Mouse (Mus musculus) neural tube, embryonic 15.5 days (tissue): Measurements from ENCODE around the gene Hist1h2ak. TPM values are rescaled to one million over a fixed set of nuclear protein-coding genes. Genes with fewer than 3 reads are reported as not detected.
A peak's percentile ranks its signal among the peaks of the same experiment; 100 is the strongest.
"Not testable (repeated sequence)": the region's sequence is repeated elsewhere in the genome, so short reads cannot be mapped to it uniquely, and the experiment has no call there.

Source experiments
- ATAC-seq: fragments of 200-750 bp; cut with Nextera tagmentation; 2 replicates; pipeline ENCODE4 v1.8.0; 2017; ENCODE audit warnings: mild to moderate bottlenecking, moderate TSS enrichment, moderate library complexity; ENCODE audit not compliant: low FRiP score
- H3K27ac ChIP-seq: fragments of 300-500 bp; sonication (generic); replicated peaks from 2 replicates; pipeline ENCODE4 v1.5.1; 2015; ENCODE audit warnings: mild to moderate bottlenecking, inconsistent platforms
- H3K27me3 ChIP-seq: fragments of 300-500 bp; sonication (generic); replicated peaks from 2 replicates; pipeline ENCODE4 v1.6.1; 2015; ENCODE audit warnings: inconsistent platforms
- H3K36me3 ChIP-seq: fragments of 300-500 bp; sonication (generic); 2 replicates; pipeline ENCODE4 v1.6.1; 2015; ENCODE audit warnings: inconsistent platforms
- H3K4me1 ChIP-seq: fragments of 300-500 bp; sonication (generic); 2 replicates; pipeline ENCODE4 v1.6.1; 2015; ENCODE audit warnings: inconsistent platforms
- H3K4me2 ChIP-seq: fragments of 300-500 bp; sonication (generic); 2 replicates; pipeline ENCODE4 v1.6.1; 2015; ENCODE audit warnings: inconsistent platforms, mild to moderate bottlenecking, moderate library complexity
- H3K4me3 ChIP-seq: fragments of 300-500 bp; sonication (generic); replicated peaks from 2 replicates; pipeline ENCODE4 v1.5.1; 2015; ENCODE audit warnings: mild to moderate bottlenecking, inconsistent platforms
- H3K9ac ChIP-seq: fragments of 300-500 bp; sonication (generic); replicated peaks from 2 replicates; pipeline ENCODE4 v1.6.1; 2015; ENCODE audit warnings: mild to moderate bottlenecking, inconsistent platforms
- H3K9me3 ChIP-seq: fragments of 300-500 bp; sonication (generic); replicated peaks from 2 replicates; pipeline ENCODE4 v1.6.1; 2016; ENCODE audit warnings: inconsistent platforms
- WGBS: fragments of 180-500 bp; shearing (Covaris S2); methylation state at CpG from one replicate; pipeline ENCODE4 v1.1.7; 2015; ENCODE audit warnings: mixed read lengths; 5-methylcytosine and 5-hydroxymethylcytosine counted together
- polyA plus RNA-seq: library from polyadenylated mRNA; unstranded; fragments of >200 nt; fragmentation: Nextera tagmentation; extraction: Ambion mirVana; gene quantifications from 2 replicates; pipeline ENCODE4 v1.2.1, GENCODE M21; 2015

The Hist1h2ak gene
- polyA plus RNA-seq, 1 experiment from 2014 or later: 5.6 TPM

DNA sequence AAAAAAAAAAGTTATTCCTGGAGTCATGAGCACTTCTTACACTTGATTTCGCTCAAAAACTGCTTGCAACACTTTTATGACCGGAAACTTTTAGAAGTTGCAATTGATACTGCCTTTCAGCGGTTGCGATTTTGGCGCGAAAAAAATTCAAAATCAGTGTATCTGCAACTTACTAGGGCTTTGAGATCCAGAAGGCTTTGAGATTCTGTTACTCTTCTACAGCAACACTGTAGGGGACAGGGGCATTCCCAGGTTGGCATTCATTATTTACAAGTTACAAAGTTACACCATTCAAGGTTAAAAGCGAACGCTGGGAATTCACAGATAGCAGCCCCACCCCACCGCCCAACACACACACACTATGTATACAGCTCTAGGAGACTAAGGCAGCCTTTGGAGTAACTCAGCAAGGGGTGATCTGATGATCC lies 30.1 kb upstream of the Hist1h2ak start:
- peaks cover 45% of the 10 kb centered on the region for H3K4me1 ChIP-seq
- peaks cover 6% of the 10 kb centered on the region; the same call in 1 of the 2 replicates for H3K27me3 ChIP-seq
- ATAC-seq: no peak
- no peaks in the 10 kb centered on the region for H3K9me3 ChIP-seq
- peak overlapping the region; percentile 41 for H3K4me3 ChIP-seq
- H3K4me2 ChIP-seq: peak overlapping the region; percentile 72
- H3K36me3 ChIP-seq: no peaks in the 10 kb centered on the region
- WGBS: 2% methylated on average over 9 of the region's 9 CpGs
- no peak overlapping the region; the same call in 1 of the 2 replicates for H3K9ac ChIP-seq
- H3K27ac ChIP-seq: peak overlapping the region; percentile 58; the same call in 1 of the 2 replicates

- peak; percentile 85 for ATAC-seq
- WGBS: under 1% methylated on average over 15 of the region's 20 CpGs
Observed at GRCm38 (mm10) chr13:21783255-21783617, 29.6 kb upstream of the Hist1h2ak start, which contains the start of gene Hist1h3i. Gene Hist1h3i, minus strand, starts transcription at chr13:21783370.

GRCm38 (mm10) chr13:21782361-21783254 lies 29.0 kb upstream of the Hist1h2ak start:
- not testable (repeated sequence) for H3K9me3 ChIP-seq, H3K27me3 ChIP-seq, H3K36me3 ChIP-seq, ATAC-seq
- H3K4me3 ChIP-seq: peak overlapping the region; percentile 41
- H3K4me1 ChIP-seq: peaks cover 39% of the 10 kb centered on the region
- peak overlapping the region; percentile 45; the same call in 1 of the 2 replicates for H3K9ac ChIP-seq
- peak overlapping the region; percentile 72 for H3K27ac ChIP-seq
- under 1% methylated on average over 15 of the region's 35 CpGs for WGBS
- H3K4me2 ChIP-seq: peak overlapping the region; percentile 72

More at GRCm38 (mm10) chr13:21783255-21783617, 29.6 kb upstream of the Hist1h2ak start, which contains the start of gene Hist1h3i:
- Histone ChIP-seq H3K4me2 (peak within 1 kb of the TSS; percentile 72), H3K27ac (peak within 1 kb of the TSS; percentile 72), H3K36me3 (no peaks in the 10 kb centered on the region), H3K4me3 (peak within 1 kb of the TSS; percentile 41), H3K4me1 (peaks cover 43% of the 10 kb centered on the region), H3K9ac (peak within 1 kb of the TSS; percentile 45; the same call in 1 of the 2 replicates), H3K9me3 (no peaks in the 10 kb centered on the region), H3K27me3 (peaks cover 6% of the 10 kb centered on the region; the same call in 1 of the 2 replicates)

- 96% methylated on average over 1 of the region's 1 CpGs for WGBS
- no peak for ATAC-seq
- H3K36me3 ChIP-seq: no peaks in the 10 kb centered on the region
Observed at GRCm38 (mm10) chr13:21781639-21782038, 28.0 kb upstream of the Hist1h2ak start.

GRCm38 (mm10) chr13:21781021-21781555 lies 27.5 kb upstream of the Hist1h2ak start:
- Histone ChIP-seq H3K27ac (no peak overlapping the region), H3K4me2 (peak overlapping the region; percentile 89), H3K4me1 (peaks cover 36% of the 10 kb centered on the region), H3K4me3 (no peak overlapping the region), H3K9me3 (no peaks in the 10 kb centered on the region), H3K27me3 (peaks cover 6% of the 10 kb centered on the region; the same call in 1 of the 2 replicates), H3K9ac (no peak overlapping the region; the same call in 1 of the 2 replicates), H3K36me3 (no peaks in the 10 kb centered on the region)
- 49% methylated on average over 6 of the region's 6 CpGs for WGBS
- no peak for ATAC-seq

More at GRCm38 (mm10) chr13:21781639-21782038, 28.0 kb upstream of the Hist1h2ak start:
- peaks cover 6% of the 10 kb centered on the region; the same call in 1 of the 2 replicates for H3K27me3 ChIP-seq
- H3K4me1 ChIP-seq: peaks cover 39% of the 10 kb centered on the region
- H3K4me2 ChIP-seq: no peak overlapping the region
- no peak overlapping the region for H3K9ac ChIP-seq
- no peaks in the 10 kb centered on the region for H3K9me3 ChIP-seq
- H3K4me3 ChIP-seq: no peak overlapping the region
- H3K27ac ChIP-seq: no peak overlapping the region

DNA sequence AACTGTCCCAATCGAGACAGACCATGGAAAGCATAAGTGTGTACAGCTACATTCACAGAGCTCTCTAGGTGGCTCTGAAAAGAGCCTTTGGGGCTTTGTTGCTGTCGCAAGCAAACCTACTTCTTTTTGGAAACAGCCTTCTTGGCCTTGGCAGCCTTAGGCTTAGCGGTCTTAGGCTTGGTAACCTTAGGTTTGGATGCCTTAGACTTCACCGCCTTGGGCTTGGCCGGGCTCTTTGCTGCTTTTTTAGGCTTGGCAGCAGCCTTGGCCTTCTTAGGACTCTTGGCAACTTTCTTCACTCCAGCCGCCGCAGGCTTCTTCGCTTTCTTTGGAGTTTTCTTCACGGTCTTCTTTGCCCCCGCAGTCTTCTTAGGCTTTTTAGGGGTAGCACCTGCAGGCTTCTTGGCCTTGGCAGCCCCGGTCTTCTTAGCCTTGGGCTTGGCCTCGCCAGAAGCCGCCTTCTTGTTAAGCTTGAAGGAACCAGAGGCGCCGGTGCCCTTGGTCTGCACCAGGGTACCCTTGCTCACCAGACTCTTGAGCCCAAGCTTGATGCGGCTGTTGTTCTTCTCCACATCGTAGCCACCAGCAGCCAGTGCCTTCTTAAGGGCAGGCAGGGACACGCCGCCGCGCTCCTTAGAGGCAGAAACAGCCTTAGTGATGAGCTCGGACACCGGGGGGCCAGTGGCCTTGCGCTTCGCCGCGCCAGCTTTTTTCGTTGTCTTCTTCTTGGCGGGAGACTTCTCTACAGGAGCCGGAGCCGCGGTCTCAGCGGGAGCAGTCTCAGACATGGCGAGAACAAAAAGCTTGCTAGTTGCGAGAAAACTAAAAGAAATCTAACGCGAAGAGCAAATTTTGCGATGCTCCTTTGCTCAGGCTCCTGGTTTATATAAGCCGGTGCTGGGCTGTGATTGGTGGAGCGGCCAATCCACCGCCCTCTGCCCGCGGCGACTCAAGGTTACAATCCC lies 26.4 kb upstream of the Hist1h2ak start, which contains the start of gene Hist1h1b:
TSS of gene Hist1h1b (minus strand) at position 859 of the 965 bp plus-strand sequence.
- H3K36me3 ChIP-seq: no peaks in the 10 kb centered on the region
- peaks cover 6% of the 10 kb centered on the region; the same call in 1 of the 2 replicates for H3K27me3 ChIP-seq
- H3K9ac ChIP-seq: peak within 1 kb of the TSS; percentile 50
- peaks cover 33% of the 10 kb centered on the region for H3K4me1 ChIP-seq
- H3K4me3 ChIP-seq: peak within 1 kb of the TSS; percentile 49
- peak within 1 kb of the TSS; percentile 60 for H3K27ac ChIP-seq
- WGBS: under 1% methylated on average over 44 of the region's 44 CpGs
- H3K4me2 ChIP-seq: peak within 1 kb of the TSS; percentile 89
- H3K9me3 ChIP-seq: no peaks in the 10 kb centered on the region
- peak; percentile 4; the same call in 1 of the 2 replicates for ATAC-seq

- H3K9me3 ChIP-seq: no peaks in the 10 kb centered on the region
- H3K27me3 ChIP-seq: peaks cover 6% of the 10 kb centered on the region; the same call in 1 of the 2 replicates
- peak; percentile 94 for ATAC-seq
- peaks cover 29% of the 10 kb centered on the region for H3K4me1 ChIP-seq
- peak overlapping the region; percentile 56 for H3K9ac ChIP-seq
- peak overlapping the region; percentile 49 for H3K4me3 ChIP-seq
- peak overlapping the region; percentile 89 for H3K4me2 ChIP-seq
- H3K27ac ChIP-seq: peak overlapping the region; percentile 79; the same call in 1 of the 2 replicates
- WGBS: 3% methylated on average over 33 of the region's 33 CpGs
- no peaks in the 10 kb centered on the region for H3K36me3 ChIP-seq
Observed at GRCm38 (mm10) chr13:21778814-21779766, 25.5 kb upstream of the Hist1h2ak start.

DNA sequence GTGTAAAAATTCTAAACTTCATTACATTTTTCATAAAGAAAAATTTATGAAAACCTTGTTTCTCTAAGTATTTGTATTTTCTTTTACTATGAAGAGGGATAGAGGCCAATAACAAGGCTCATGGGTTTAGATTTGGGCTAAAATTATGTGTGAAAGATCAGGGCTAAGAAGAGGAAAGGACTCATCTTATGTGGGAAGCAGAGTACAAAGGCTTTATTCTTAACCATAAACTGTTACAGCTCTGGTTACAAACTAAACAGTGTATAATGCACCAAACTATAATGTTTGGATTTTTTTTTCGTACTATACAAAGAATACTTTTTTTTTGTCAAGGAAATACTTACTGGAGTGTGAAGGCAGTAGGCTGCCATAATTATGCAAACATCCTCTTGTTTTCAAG lies 2.1 kb upstream of the Hist1h2ak start:
- no peak overlapping the region for H3K4me2 ChIP-seq
- H3K36me3 ChIP-seq: no peaks in the 10 kb centered on the region

GRCm38 (mm10) chr13:21754294-21755001 lies 821 bp upstream of the Hist1h2ak start:
- ATAC-seq, H3K9ac ChIP-seq, H3K27me3 ChIP-seq, H3K36me3 ChIP-seq, H3K9me3 ChIP-seq: not testable (repeated sequence)
- peak overlapping the region; percentile 92 for H3K27ac ChIP-seq
- H3K4me3 ChIP-seq: peak overlapping the region; percentile 48
- peak overlapping the region; percentile 80 for H3K4me2 ChIP-seq
- WGBS: under 1% methylated on average over 17 of the region's 26 CpGs
- H3K4me1 ChIP-seq: peaks cover 20% of the 10 kb centered on the region

More for the DNA sequence above, 2.1 kb upstream of the Hist1h2ak start:
- Histone ChIP-seq H3K9ac (no peak overlapping the region), H3K27me3 (no peaks in the 10 kb centered on the region), H3K27ac (no peak overlapping the region), H3K4me1 (peaks cover 15% of the 10 kb centered on the region), H3K9me3 (no peaks in the 10 kb centered on the region), H3K4me3 (no peak overlapping the region)
- 71% methylated on average over 1 of the region's 1 CpGs for WGBS
- no peak for ATAC-seq
